Mouse (Mus musculus): Measurements from ENCODE around the gene Plppr1. TPM values are rescaled to one million over a fixed set of nuclear protein-coding genes. Genes with fewer than 3 reads are reported as not detected.
"Not testable (repeated sequence)": the region's sequence is repeated elsewhere in the genome, so short reads cannot be mapped to it uniquely, and the experiment has no call there.

Plppr1 gene
- polyA plus RNA-seq, 1 experiment from 2014 or later: 13.0 TPM

DNA sequence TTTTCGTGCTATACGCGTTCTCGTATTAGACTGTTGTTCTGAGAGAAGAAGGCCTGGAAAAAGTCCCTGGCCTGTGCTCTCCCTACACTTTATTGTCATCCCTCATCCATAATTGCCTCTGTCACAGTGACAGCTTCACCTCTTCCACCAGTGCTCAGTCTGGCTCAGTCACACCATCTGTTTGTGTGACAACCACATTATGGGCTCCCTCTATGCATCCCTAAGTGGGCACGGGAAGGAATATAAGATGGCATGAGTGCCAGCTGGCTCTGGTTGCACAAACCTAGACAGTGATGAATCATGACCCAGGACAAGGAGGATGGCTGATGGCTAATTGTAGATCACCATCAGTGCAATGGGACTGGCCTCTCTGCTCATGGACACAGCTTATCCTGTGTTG lies 219.4 kb downstream of the Plppr1 start:
- H3K4me1 ChIP-seq (replicated peaks): no peaks in the 10 kb centered on the region
- no peak overlapping the region for H3K27ac ChIP-seq
- H3K27me3 ChIP-seq (ENCODE audit: insufficient read depth, poor library complexity, severe bottlenecking): no peaks in the 10 kb centered on the region
- 89% methylated on average over 5 of the region's 5 CpGs for WGBS
- no peak overlapping the region for H3K4me3 ChIP-seq
- no peaks in the 10 kb centered on the region for H3K36me3 ChIP-seq
- no peaks in the 10 kb centered on the region for H3K9me3 ChIP-seq
- peak; percentile 3 for DNase-seq (ENCODE audit: low spot score)

DNA sequence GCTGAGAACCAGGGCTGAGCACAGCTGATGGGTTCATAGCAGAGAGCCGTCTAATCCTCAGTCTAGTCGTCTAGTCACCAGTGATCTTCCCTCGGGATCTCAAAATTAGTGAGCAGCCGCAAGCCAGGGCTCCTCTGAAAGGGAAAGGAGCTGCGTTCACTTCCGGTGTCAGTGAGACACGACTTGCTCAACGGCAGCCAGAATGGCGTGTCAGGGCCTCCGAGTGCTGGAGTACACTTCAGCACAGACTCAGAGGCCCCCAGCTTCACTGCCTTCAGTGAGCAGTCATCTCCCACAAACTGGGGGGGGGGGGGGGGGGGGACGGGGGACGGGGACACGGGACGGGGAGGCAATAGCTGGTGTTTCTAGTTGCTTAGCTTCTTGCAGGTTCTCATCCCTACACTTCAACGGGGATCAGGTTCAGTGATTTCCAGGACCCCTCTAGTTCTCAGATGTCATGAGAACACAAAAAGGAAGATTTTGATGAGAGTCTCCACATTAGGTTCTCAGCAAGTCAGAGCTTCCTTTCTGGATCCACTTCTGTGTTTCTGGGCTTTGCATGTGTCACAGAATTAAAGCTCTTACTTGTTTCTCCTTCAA lies 225.7 kb downstream of the Plppr1 start:
- no peak for DNase-seq (ENCODE audit: low spot score)
- no peaks in the 10 kb centered on the region for H3K27me3 ChIP-seq (ENCODE audit: insufficient read depth, poor library complexity, severe bottlenecking)
- no peak overlapping the region; the same call in 1 of the 2 replicates for H3K27ac ChIP-seq
- WGBS: 71% methylated on average over 15 of the region's 15 CpGs
- no peaks in the 10 kb centered on the region for H3K9me3 ChIP-seq
- H3K4me3 ChIP-seq: no peak overlapping the region
- 0 out of 2 replicates have a peak, but pooled peaks cover 8% of the 10 kb centered on the region for H3K4me1 ChIP-seq (replicated peaks)
- no peaks in the 10 kb centered on the region for H3K36me3 ChIP-seq

DNA sequence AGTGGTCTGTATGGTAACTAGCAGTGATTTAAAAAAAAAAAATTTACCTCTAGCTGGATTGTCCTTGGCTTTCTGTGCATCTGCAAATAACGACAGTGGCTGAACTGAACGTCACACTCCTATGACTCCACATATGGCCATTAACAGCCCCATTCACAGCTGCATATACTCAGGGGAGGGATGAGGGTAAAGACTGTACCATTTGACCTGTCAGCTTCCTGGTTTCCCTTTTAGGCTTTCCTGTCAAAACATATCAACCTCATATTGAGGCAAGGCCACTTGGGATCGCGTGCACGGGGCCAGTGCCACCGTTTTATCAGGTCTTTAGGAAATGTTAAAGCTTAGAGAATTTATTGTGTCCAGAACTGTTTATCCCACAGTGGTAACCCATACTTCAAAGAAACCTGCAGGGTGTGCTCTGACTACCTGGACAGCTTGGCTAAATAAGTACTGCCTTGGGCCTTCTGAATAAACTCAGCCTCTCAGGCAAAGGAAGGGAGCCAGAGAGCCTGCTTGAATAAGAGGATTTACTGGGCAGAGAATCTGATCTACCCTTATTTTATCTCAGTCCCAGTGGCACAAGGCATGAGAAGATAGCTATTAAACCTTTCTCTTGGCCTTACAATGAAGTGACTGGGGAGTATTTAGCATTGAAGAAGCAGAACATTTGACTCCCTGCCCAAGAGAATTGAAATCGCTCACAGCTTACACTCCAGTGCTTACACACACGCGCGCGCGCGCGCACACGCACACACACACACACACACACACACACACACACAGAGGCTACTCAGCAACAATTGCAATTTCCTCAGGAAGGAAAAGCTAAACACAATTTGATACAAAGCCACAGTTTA lies 226.5 kb downstream of the Plppr1 start:
- H3K4me1 ChIP-seq (replicated peaks): 0 out of 2 replicates have a peak, but pooled peaks cover 8% of the 10 kb centered on the region
- WGBS: 78% methylated on average over 15 of the region's 15 CpGs
- no peak overlapping the region for H3K4me3 ChIP-seq
- H3K9me3 ChIP-seq: no peaks in the 10 kb centered on the region
- H3K27me3 ChIP-seq (ENCODE audit: insufficient read depth, poor library complexity, severe bottlenecking): no peaks in the 10 kb centered on the region
- no peaks in the 10 kb centered on the region for H3K36me3 ChIP-seq
- peak; percentile 13 for DNase-seq (ENCODE audit: low spot score)
- no peak overlapping the region for H3K27ac ChIP-seq

DNA sequence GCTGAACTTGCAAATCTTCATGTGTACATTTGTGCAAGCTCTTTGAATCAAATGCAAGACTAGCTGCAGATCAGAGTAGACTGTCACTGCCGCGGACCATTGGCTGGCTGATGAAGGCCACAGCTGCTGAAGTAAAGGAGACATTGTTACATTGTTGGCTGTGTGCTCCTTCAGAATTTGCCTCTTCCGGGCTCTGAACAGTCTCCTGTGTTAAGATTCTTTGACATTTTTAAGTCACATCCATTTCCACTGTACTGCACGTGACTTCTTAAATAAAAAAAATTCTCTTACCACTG lies 227.1 kb downstream of the Plppr1 start:
- Histone ChIP-seq H3K27me3 (ENCODE audit: insufficient read depth, poor library complexity, severe bottlenecking) (no peaks in the 10 kb centered on the region), H3K36me3 (no peaks in the 10 kb centered on the region), H3K9me3 (no peaks in the 10 kb centered on the region), H3K27ac (no peak overlapping the region), H3K4me3 (no peak overlapping the region), H3K4me1 (replicated peaks) (0 out of 2 replicates have a peak, but pooled peaks cover 8% of the 10 kb centered on the region)
- WGBS: 87% methylated on average over 4 of the region's 4 CpGs
- DNase-seq (ENCODE audit: low spot score): no peak

DNA sequence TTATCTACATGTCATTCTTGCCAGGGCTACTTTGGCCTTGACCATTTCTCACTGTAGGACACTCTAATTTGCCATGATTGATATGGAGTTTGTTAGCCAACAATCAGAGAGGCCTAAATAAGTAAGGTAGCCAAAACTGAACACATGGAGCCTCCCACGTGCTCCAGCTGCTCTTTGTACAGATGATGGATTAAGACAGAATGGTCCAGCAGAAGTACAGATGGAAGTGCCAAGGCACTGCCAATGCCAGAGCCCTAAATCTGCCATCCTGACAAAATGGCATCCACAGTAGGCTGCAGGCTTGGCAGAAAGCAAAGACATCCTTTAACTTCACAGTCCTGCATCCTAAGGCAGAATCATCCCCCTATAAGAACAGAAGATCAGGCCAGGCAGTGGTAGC lies 237.4 kb downstream of the Plppr1 start:
- Histone ChIP-seq H3K4me3 (no peak overlapping the region), H3K36me3 (no peaks in the 10 kb centered on the region), H3K27ac (no peak overlapping the region), H3K27me3 (ENCODE audit: insufficient read depth, poor library complexity, severe bottlenecking) (no peaks in the 10 kb centered on the region), H3K9me3 (no peaks in the 10 kb centered on the region), H3K4me1 (replicated peaks) (no peaks in the 10 kb centered on the region)
- DNase-seq (ENCODE audit: low spot score): no peak
- WGBS: 59% methylated on average over 1 of the region's 1 CpGs

DNA sequence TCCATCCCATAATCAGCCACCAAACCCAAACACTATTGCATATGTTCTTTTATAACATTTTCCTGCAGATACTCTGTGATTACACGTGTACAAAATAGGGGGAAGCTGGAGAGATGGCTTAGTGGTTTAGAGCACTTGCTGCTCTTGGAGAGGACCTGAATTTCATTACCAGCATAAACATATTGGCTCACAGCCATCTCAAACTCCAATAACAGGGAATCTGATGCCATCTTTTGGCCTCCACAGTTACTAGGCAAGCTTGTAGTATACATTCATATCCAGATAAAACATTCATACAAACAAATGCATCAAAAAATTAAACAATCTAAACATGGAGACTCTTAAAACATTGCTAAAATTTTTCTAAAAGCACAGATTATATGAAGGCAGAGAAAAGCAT lies 240.5 kb downstream of the Plppr1 start:
- H3K36me3 ChIP-seq: no peaks in the 10 kb centered on the region
- no peaks in the 10 kb centered on the region for H3K9me3 ChIP-seq
- no peak overlapping the region for H3K27ac ChIP-seq
- no peaks in the 10 kb centered on the region for H3K4me1 ChIP-seq (replicated peaks)
- H3K27me3 ChIP-seq (ENCODE audit: insufficient read depth, poor library complexity, severe bottlenecking): no peaks in the 10 kb centered on the region
- DNase-seq (ENCODE audit: low spot score): no peak
- 54% methylated on average over 1 of the region's 1 CpGs for WGBS
- no peak overlapping the region for H3K4me3 ChIP-seq

DNA sequence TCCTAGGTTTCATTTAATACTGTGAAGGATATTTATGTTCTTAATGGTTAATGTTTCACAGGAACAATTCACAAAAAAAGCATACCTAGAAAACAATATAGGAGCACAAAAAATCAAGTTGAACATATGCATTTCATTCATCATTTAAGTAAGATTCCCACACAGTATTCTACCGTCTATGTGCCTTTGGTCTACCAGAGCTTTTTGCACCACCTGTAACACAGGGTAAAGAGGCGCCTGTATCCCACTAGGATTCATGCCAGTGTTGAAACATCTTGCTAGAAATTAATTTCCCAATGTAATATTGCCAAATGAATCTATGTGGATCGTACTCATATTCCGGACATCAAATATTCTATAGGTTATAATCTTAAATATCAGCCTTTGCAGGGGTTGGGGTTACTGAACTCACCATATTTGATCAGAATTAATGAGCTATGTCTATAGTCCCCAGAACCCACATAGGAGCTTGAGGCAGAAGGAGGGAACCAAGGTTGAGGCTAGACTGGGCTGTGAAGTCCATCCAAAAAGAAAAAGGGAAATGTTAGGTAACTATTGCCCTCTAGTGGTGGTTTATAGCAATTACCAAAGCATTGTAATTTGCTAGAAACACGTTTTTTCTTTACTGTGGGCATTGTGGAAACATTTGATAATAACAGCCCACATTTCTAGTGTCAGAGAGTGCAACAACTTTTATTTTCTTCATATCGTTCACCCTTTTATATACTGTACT lies 263.0 kb downstream of the Plppr1 start:
- H3K27ac ChIP-seq: no peak overlapping the region
- 58% methylated on average over 6 of the region's 6 CpGs for WGBS
- DNase-seq (ENCODE audit: low spot score): no peak

DNA sequence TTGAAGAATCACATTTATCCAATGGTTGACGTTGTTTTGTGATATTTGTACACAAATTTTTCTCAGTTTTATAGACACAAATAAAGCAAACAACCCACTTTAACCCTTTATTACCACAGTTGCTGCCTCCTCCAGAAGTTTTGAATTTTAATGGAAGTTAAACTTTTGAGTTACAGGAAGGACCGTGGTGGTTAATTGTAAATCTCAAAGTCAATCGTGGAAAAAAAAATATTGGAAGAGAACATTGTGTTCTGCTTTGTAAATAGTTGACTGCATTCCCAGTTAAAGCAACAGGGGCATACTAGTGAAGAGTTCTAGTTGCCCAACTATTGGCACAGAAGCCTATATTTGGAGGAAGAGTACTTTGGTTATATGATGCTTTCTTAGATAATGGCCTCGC lies 278.9 kb downstream of the Plppr1 start:
- not testable (repeated sequence) for DNase-seq (ENCODE audit: low spot score); H3K4me1 ChIP-seq (replicated peaks); H3K9me3 ChIP-seq; H3K36me3 ChIP-seq; H3K4me3 ChIP-seq; H3K27me3 ChIP-seq (ENCODE audit: insufficient read depth, poor library complexity, severe bottlenecking); H3K27ac ChIP-seq
- 91% methylated on average over 3 of the region's 4 CpGs for WGBS

More for the DNA sequence above, 263.0 kb downstream of the Plppr1 start:
- Histone ChIP-seq H3K4me3 (no peak overlapping the region), H3K4me1 (replicated peaks) (no peaks in the 10 kb centered on the region), H3K27me3 (ENCODE audit: insufficient read depth, poor library complexity, severe bottlenecking) (no peaks in the 10 kb centered on the region), H3K36me3 (no peaks in the 10 kb centered on the region), H3K9me3 (no peaks in the 10 kb centered on the region)

DNA sequence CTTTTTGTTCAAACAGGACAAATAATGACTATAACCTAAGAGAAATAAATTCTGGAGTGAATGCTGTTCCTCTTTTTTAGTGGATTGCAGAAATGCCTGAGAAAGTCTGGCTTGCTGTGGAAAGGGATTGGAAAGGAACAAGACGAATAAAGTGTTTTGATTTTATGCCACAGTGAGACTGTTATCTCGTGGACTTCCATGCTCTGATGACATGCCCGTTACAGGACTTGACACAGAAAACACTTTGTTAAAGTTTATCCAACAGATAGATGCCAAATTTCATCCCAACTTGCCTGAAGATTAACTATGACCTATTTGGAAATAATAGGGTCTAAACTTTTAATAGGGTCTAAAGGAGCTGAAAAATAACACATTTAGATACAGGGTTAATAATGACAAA lies 281.0 kb downstream of the Plppr1 start:
- 85% methylated on average over 3 of the region's 3 CpGs for WGBS
- H3K4me1 ChIP-seq (replicated peaks); H3K4me3 ChIP-seq; H3K27ac ChIP-seq; DNase-seq (ENCODE audit: low spot score); H3K36me3 ChIP-seq; H3K27me3 ChIP-seq (ENCODE audit: insufficient read depth, poor library complexity, severe bottlenecking); H3K9me3 ChIP-seq: not testable (repeated sequence)

DNA sequence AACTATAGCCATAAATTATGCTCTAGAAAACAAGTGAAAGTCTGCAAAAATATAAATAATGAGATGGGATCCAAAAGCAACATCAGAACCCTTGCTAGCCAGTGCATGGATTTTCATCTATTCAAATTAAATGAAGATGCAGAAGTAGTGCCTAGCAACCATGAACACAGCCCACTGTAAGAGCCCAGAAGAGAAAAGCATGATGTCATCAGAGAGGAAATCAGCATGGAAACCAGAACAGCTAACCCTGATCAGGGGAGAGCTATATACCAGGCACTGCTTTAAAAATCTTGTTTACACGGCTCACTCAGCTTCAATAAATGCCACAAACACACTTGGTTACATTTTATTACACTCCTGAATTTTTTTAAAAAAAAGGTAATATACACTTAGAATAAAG lies 288.9 kb downstream of the Plppr1 start:
- not testable (repeated sequence) for H3K9me3 ChIP-seq; H3K27me3 ChIP-seq (ENCODE audit: insufficient read depth, poor library complexity, severe bottlenecking); H3K36me3 ChIP-seq; H3K4me3 ChIP-seq; H3K4me1 ChIP-seq (replicated peaks); DNase-seq (ENCODE audit: low spot score); H3K27ac ChIP-seq
- WGBS: 84% methylated on average over 1 of the region's 1 CpGs

DNA sequence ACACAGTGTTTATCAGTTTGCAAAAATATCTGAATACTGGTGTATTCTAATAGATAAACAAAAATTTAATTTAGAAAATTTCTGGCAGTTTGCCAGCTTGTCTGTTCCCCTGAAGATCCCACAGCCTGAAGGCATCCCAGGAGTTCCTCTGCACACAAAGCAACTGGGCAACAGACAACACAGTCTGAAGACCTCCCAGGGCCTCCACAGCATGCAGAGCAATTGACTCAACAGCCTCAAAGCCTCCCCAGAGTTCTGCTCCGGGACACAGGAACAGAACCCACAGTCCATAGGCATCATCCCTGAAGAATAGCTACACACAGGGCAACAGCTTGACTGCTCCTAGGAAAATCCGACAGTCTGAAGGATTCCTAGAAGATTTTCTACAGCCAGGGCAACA lies 289.6 kb downstream of the Plppr1 start:
- no peaks in the 10 kb centered on the region for H3K36me3 ChIP-seq
- H3K27ac ChIP-seq: no peak overlapping the region
- 46% methylated on average over 2 of the region's 2 CpGs for WGBS
- no peaks in the 10 kb centered on the region for H3K4me1 ChIP-seq (replicated peaks)
- no peaks in the 10 kb centered on the region for H3K27me3 ChIP-seq (ENCODE audit: insufficient read depth, poor library complexity, severe bottlenecking)
- no peak overlapping the region for H3K4me3 ChIP-seq
- DNase-seq (ENCODE audit: low spot score): no peak
- H3K9me3 ChIP-seq: no peaks in the 10 kb centered on the region

DNA sequence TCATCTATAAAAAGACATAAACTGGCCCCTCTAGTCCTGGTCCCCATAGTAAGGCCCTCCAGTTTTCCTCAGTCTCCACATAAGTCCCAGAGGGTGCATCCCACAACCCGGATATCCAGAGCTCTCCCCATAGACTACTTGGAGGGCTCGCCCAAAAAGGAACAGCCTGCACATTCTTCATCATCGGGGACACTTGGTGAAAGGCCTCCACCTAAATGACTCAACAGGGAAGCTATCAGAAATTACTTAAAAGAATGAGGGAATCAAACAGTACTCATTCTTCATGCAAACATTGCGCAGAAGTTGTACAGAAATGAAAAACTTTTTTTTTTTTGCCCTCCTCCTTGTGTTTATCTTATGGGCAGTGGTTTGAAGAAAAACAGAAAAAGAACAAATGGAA lies 291.4 kb downstream of the Plppr1 start:
- 90% methylated on average over 4 of the region's 4 CpGs for WGBS
- Histone ChIP-seq H3K4me3 (no peak overlapping the region), H3K36me3 (no peaks in the 10 kb centered on the region), H3K27ac (no peak overlapping the region), H3K27me3 (ENCODE audit: insufficient read depth, poor library complexity, severe bottlenecking) (no peaks in the 10 kb centered on the region), H3K9me3 (no peaks in the 10 kb centered on the region), H3K4me1 (replicated peaks) (no peaks in the 10 kb centered on the region)
- no peak for DNase-seq (ENCODE audit: low spot score)

DNA sequence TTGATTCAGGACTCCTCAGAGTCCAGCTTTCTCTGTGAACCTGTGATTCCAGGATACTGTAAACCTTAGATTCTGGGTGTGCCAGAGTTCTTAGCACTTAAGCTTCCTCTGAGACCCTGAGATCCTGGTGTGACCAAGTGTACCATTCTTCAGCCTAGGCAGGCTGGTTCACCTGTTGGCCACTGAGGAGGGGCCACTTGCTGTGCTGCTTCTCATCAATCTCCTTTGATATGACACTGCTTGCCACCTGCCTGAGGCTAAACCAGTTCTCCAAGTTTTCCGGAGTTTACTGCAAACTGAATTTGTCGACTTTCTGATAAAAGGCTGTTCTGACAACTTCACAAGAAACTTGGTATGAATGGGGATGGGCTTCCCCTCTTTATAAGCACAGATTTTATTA lies 298.0 kb downstream of the Plppr1 start:
- H3K9me3 ChIP-seq: peaks cover 7% of the 10 kb centered on the region; the same call in 1 of the 2 replicates
- 74% methylated on average over 2 of the region's 2 CpGs for WGBS
- H3K36me3 ChIP-seq: no peaks in the 10 kb centered on the region
- H3K4me1 ChIP-seq (replicated peaks): no peaks in the 10 kb centered on the region
- no peak overlapping the region for H3K4me3 ChIP-seq
- H3K27me3 ChIP-seq (ENCODE audit: insufficient read depth, poor library complexity, severe bottlenecking): no peaks in the 10 kb centered on the region
- H3K27ac ChIP-seq: no peak overlapping the region
- DNase-seq (ENCODE audit: low spot score): no peak
